Mouse (Mus musculus) lung, postnatal 0 days (tissue): ENCODE results near the gene Msh3. TPM values are rescaled to one million over a fixed set of nuclear protein-coding genes. Genes with fewer than 3 reads are reported as not detected.

Source experiments
- ATAC-seq: fragments of 200-750 bp; cut with Nextera tagmentation; 2 replicates; pipeline ENCODE4 v1.8.0; 2017; ENCODE audit warnings: moderate library complexity
- DNase-seq: peaks from one replicate; pipeline ENCODE4 v3.0.0-alpha.2; 2016; ENCODE audit warnings: low spot score
- H3K27ac ChIP-seq: fragments of 300-500 bp; sonication (generic); 2 replicates; pipeline ENCODE4 v1.5.1; 2014; ENCODE audit warnings: antibody characterized with exemption, mild to moderate bottlenecking, low read length, mixed read lengths
- H3K27me3 ChIP-seq: fragments of 300-500 bp; sonication (generic); replicated peaks from 2 replicates; pipeline ENCODE4 v1.6.1; 2014; ENCODE audit warnings: low read length, mixed read lengths; ENCODE audit not compliant: insufficient read depth
- H3K36me3 ChIP-seq: fragments of 300-500 bp; sonication (generic); 2 replicates; pipeline ENCODE4 v1.6.1; 2014; ENCODE audit warnings: low read length, mixed read lengths; ENCODE audit not compliant: insufficient read depth
- H3K4me1 ChIP-seq: fragments of 300-500 bp; sonication (generic); 2 replicates; pipeline ENCODE4 v1.6.1; 2014; ENCODE audit warnings: antibody characterized with exemption, low read depth, low read length, mixed read lengths; ENCODE audit not compliant: insufficient read depth
- H3K4me2 ChIP-seq: fragments of 300-500 bp; sonication (generic); replicated peaks from 2 replicates; pipeline ENCODE4 v1.6.1; 2014; ENCODE audit warnings: low read depth, mild to moderate bottlenecking, low read length, moderate library complexity, mixed read lengths
- H3K4me3 ChIP-seq: fragments of 300-500 bp; sonication (generic); 2 replicates; pipeline ENCODE4 v1.5.1; 2014; ENCODE audit warnings: low read depth, low read length
- H3K9ac ChIP-seq: fragments of 300-500 bp; sonication (generic); replicated peaks from 2 replicates; pipeline ENCODE4 v1.6.1; 2014; ENCODE audit warnings: low read depth, mild to moderate bottlenecking
- H3K9me3 ChIP-seq: fragments of 300-500 bp; sonication (generic); 2 replicates; pipeline ENCODE4 v1.6.1; 2016; ENCODE audit warnings: low read length, mixed read lengths
- CTCF ChIP-seq: IDR thresholded peaks from 2 replicates; pipeline ENCODE4 v1.5.1; 2016; ENCODE audit warnings: antibody characterized with exemption, mild to moderate bottlenecking
- EP300 ChIP-seq: IDR thresholded peaks from 2 replicates; pipeline ENCODE4 v1.6.1; 2016; ENCODE audit warnings: antibody characterized with exemption, mild to moderate bottlenecking, control low read depth
- WGBS: fragments of 180-500 bp; shearing (Covaris S2); extraction: QIAGEN DNeasy Blood & Tissue Kit; methylation state at CpG from one replicate; pipeline ENCODE4 v1.1.7; 2014; 5-methylcytosine and 5-hydroxymethylcytosine counted together
- polyA plus RNA-seq: library from polyadenylated mRNA; unstranded; fragments of >200 nt; fragmentation: Nextera tagmentation; extraction: Ambion mirVana; gene quantifications from 2 replicates; pipeline ENCODE4 v1.2.1, GENCODE M21; 2015

Msh3 gene
- polyA plus RNA-seq, result 11.0 and 11.5 TPM in 2 replicates

- peak; percentile 99 for DNase-seq
Observed at GRCm38 (mm10) chr13:92354456-92355271, at the start of gene Msh3, which contains the start of gene Dhfr. Gene Msh3, minus strand, starts transcription at chr13:92355003. Gene Dhfr, plus strand, starts transcription at chr13:92354726.

GRCm38 (mm10) chr13:92403496-92403895 is 48.7 kb upstream of the Msh3 start:
- no peak for DNase-seq
- TF ChIP-seq CTCF (no peak), EP300 (no peak)

More at GRCm38 (mm10) chr13:92354456-92355271, at the start of gene Msh3, which contains the start of gene Dhfr:
- peak; percentile 96 for ATAC-seq
- Histone ChIP-seq H3K4me3 (peak within 1 kb of the TSS; percentile 77), H3K9me3 (no peaks in the 10 kb centered on the region), H3K4me2 (peak within 1 kb of the TSS; percentile 99), H3K27me3 (no peaks in the 10 kb centered on the region), H3K36me3 (no peaks in the 10 kb centered on the region), H3K4me1 (0 out of 2 replicates have a peak, but pooled peaks cover 4% of the 10 kb centered on the region), H3K9ac (peak within 1 kb of the TSS; percentile 44), H3K27ac (peak within 1 kb of the TSS; percentile 89)
- WGBS, result under 1% methylated on average over 71 of the region's 76 CpGs
- TF ChIP-seq CTCF (peak; percentile 85), EP300 (no peak)

GRCm38 (mm10) chr13:92402063-92402462 is 47.3 kb upstream of the Msh3 start:
- ATAC-seq (peak; percentile 75), DNase-seq (peak; percentile 14)
- H3K9ac ChIP-seq, result no peak overlapping the region
- H3K9me3 ChIP-seq, result no peaks in the 10 kb centered on the region
- H3K4me1 ChIP-seq, result no peaks in the 10 kb centered on the region
- peak; percentile 43 for TF ChIP-seq CTCF
- TF ChIP-seq EP300, result no peak
- no peaks in the 10 kb centered on the region for H3K27me3 ChIP-seq
- no peak overlapping the region for H3K4me3 ChIP-seq
- no peak overlapping the region for H3K4me2 ChIP-seq
- H3K27ac ChIP-seq, result no peak overlapping the region
- no peaks in the 10 kb centered on the region for H3K36me3 ChIP-seq
- 26% methylated on average over 2 of the region's 2 CpGs for WGBS

More at GRCm38 (mm10) chr13:92403496-92403895, 48.7 kb upstream of the Msh3 start:
- H3K27ac ChIP-seq, result no peak overlapping the region
- H3K9me3 ChIP-seq, result no peaks in the 10 kb centered on the region
- no peak overlapping the region for H3K4me2 ChIP-seq
- 64% methylated on average over 3 of the region's 3 CpGs for WGBS
- no peak for ATAC-seq
- H3K27me3 ChIP-seq, result no peaks in the 10 kb centered on the region
- H3K9ac ChIP-seq, result no peak overlapping the region
- H3K4me1 ChIP-seq, result no peaks in the 10 kb centered on the region
- no peaks in the 10 kb centered on the region for H3K36me3 ChIP-seq
- H3K4me3 ChIP-seq, result no peak overlapping the region

- WGBS, result 62% methylated on average over 11 of the region's 11 CpGs
- no peak for TF ChIP-seq CTCF
- TF ChIP-seq EP300, result no peak
Observed at GRCm38 (mm10) chr13:92398491-92399384, 43.9 kb upstream of the Msh3 start.

GRCm38 (mm10) chr13:92393047-92393661 is 38.4 kb upstream of the Msh3 start:
- WGBS, result 44% methylated on average over 12 of the region's 12 CpGs
- H3K27me3 ChIP-seq, result no peaks in the 10 kb centered on the region
- H3K9me3 ChIP-seq, result no peaks in the 10 kb centered on the region
- no peaks in the 10 kb centered on the region for H3K36me3 ChIP-seq
- TF ChIP-seq EP300 (no peak), CTCF (no peak)
- H3K27ac ChIP-seq, result no peak overlapping the region
- no peaks in the 10 kb centered on the region for H3K4me1 ChIP-seq
- peak; percentile 7 for DNase-seq
- no peak overlapping the region for H3K9ac ChIP-seq
- no peak overlapping the region for H3K4me2 ChIP-seq
- H3K4me3 ChIP-seq, result no peak overlapping the region
- ATAC-seq, result no peak

More at GRCm38 (mm10) chr13:92398491-92399384, 43.9 kb upstream of the Msh3 start:
- Histone ChIP-seq H3K4me2 (no peak overlapping the region), H3K4me1 (no peaks in the 10 kb centered on the region), H3K36me3 (no peaks in the 10 kb centered on the region), H3K27me3 (no peaks in the 10 kb centered on the region), H3K9me3 (no peaks in the 10 kb centered on the region), H3K9ac (no peak overlapping the region), H3K27ac (no peak overlapping the region), H3K4me3 (no peak overlapping the region)
- ATAC-seq (no peak), DNase-seq (no peak)
